Mouse (Mus musculus) liver, embryonic 14.5 days (tissue): ENCODE measurements around the gene Snx32.

Experiments used
- CTCF ChIP-seq: IDR thresholded peaks from 2 replicates; pipeline ENCODE4 v1.5.1; 2016; ENCODE audit warnings: antibody characterized with exemption, low read depth, control low read depth
- EP300 ChIP-seq: IDR thresholded peaks from 2 replicates; pipeline ENCODE4 v1.6.1; 2016; ENCODE audit warnings: antibody characterized with exemption, low read depth

GRCm38 (mm10) chr19:5488878-5489571 lies 21.3 kb downstream of the Snx32 start:
- TF ChIP-seq CTCF (peak; percentile 37; the same call in 1 of the 2 replicates), EP300 (no peak)
